Mouse (Mus musculus) urinary bladder, postnatal 36 days (tissue): ENCODE results near the gene Pif1.

Source experiments
- DNase-seq, 2 experiments: peaks; one replicate each; pipeline ENCODE4 v3.0.0; 2022; ENCODE audit warnings: low spot score in 2 of 2, mixed read lengths in 1 of 2

Gene Pif1

GRCm38 (mm10) chr9:65636926-65637325 lies 50.0 kb downstream of the Pif1 start:
- no peak for DNase-seq

- no peak for DNase-seq
Measured at GRCm38 (mm10) chr9:65639065-65639464, 52.1 kb downstream of the Pif1 start.

GRCm38 (mm10) chr9:65640838-65641410 lies 54.0 kb downstream of the Pif1 start:
- no peak for DNase-seq

- no peak for DNase-seq
Measured at GRCm38 (mm10) chr9:65641446-65642052, 54.6 kb downstream of the Pif1 start.

GRCm38 (mm10) chr9:65642546-65642945 lies 55.6 kb downstream of the Pif1 start:
- no peak for DNase-seq

- no peak for DNase-seq
Measured at GRCm38 (mm10) chr9:65644960-65645359, 58.0 kb downstream of the Pif1 start.
